Mouse (Mus musculus) heart, embryonic 11.5 days (tissue): ENCODE results near the gene Ccdc194. TPM values are rescaled to one million over a fixed set of nuclear protein-coding genes. Genes with fewer than 3 reads are reported as not detected.

Source experiments
- ATAC-seq: fragments of 200-750 bp; cut with Nextera tagmentation; replicated peaks from 2 replicates; pipeline ENCODE4 v1.8.0; 2017; ENCODE audit warnings: moderate library complexity; ENCODE audit not compliant: insufficient number of reproducible peaks, low FRiP score, low TSS enrichment
- H3K27ac ChIP-seq: fragments of 300-500 bp; sonication (generic); 2 replicates; pipeline ENCODE4 v1.5.1; 2014; ENCODE audit warnings: mild to moderate bottlenecking, low read depth, low read length
- H3K27me3 ChIP-seq: fragments of 300-500 bp; sonication (generic); 2 replicates; pipeline ENCODE4 v1.6.1; 2014; ENCODE audit warnings: mild to moderate bottlenecking, low read length, mixed read lengths; ENCODE audit not compliant: control insufficient read depth, insufficient read depth
- H3K36me3 ChIP-seq: fragments of 300-500 bp; sonication (generic); 2 replicates; pipeline ENCODE4 v1.6.1; 2014; ENCODE audit warnings: mild to moderate bottlenecking, low read length, moderate library complexity, mixed read lengths; ENCODE audit not compliant: control insufficient read depth, insufficient read depth
- H3K4me1 ChIP-seq: fragments of 300-500 bp; sonication (generic); 2 replicates; pipeline ENCODE4 v1.6.1; 2014; ENCODE audit warnings: low read length; ENCODE audit not compliant: control insufficient read depth, insufficient read depth
- H3K4me2 ChIP-seq: fragments of 300-500 bp; sonication (generic); 2 replicates; pipeline ENCODE4 v1.6.1; 2014; ENCODE audit warnings: mild to moderate bottlenecking, moderate library complexity
- H3K4me3 ChIP-seq: fragments of 300-500 bp; sonication (generic); 2 replicates; pipeline ENCODE4 v1.5.1; 2014; ENCODE audit warnings: low read depth, low read length
- H3K9ac ChIP-seq: fragments of 300-500 bp; sonication (generic); 2 replicates; pipeline ENCODE4 v1.6.1; 2014; ENCODE audit warnings: mild to moderate bottlenecking, low read depth, low read length, moderate library complexity
- H3K9me3 ChIP-seq: fragments of 300-500 bp; sonication (generic); replicated peaks from 2 replicates; pipeline ENCODE4 v1.6.1; 2016; ENCODE audit warnings: low read length; ENCODE audit not compliant: control insufficient read depth
- WGBS: fragments of 180-500 bp; shearing (Covaris S2); extraction: QIAGEN DNeasy Blood & Tissue Kit; methylation state at CpG from one replicate; pipeline ENCODE4 v1.1.7; 2014; ENCODE audit not compliant: insufficient replicate concordance; 5-methylcytosine and 5-hydroxymethylcytosine counted together
- polyA plus RNA-seq: library from polyadenylated mRNA; unstranded; fragments of >200 nt; fragmentation: Nextera tagmentation; extraction: Ambion mirVana; gene quantifications from 2 replicates; pipeline ENCODE4 v1.2.1, GENCODE M21; 2014

The Ccdc194 gene
- polyA plus RNA-seq, 1 experiment from 2014 or later, result 1.3 TPM

- Histone ChIP-seq H3K27me3 (peaks cover 4% of the 10 kb centered on the region; the same call in 1 of the 2 replicates), H3K4me2 (no peak overlapping the region), H3K27ac (no peak overlapping the region), H3K9me3 (no peaks in the 10 kb centered on the region), H3K36me3 (peaks cover 15% of the 10 kb centered on the region), H3K4me1 (peaks cover 15% of the 10 kb centered on the region), H3K9ac (no peak overlapping the region), H3K4me3 (no peak overlapping the region)
- WGBS, result 84% methylated on average over 8 of the region's 8 CpGs
- no peak for ATAC-seq
Measured at GRCm38 (mm10) chr8:71472601-71473386, 52.7 kb downstream of the Ccdc194 start.

GRCm38 (mm10) chr8:71471861-71472260 lies 53.6 kb downstream of the Ccdc194 start:
- H3K4me1 ChIP-seq, result peaks cover 14% of the 10 kb centered on the region
- no peak for ATAC-seq
- H3K27me3 ChIP-seq, result no peaks in the 10 kb centered on the region
- H3K4me2 ChIP-seq, result no peak overlapping the region
- no peak overlapping the region for H3K27ac ChIP-seq
- 93% methylated on average over 17 of the region's 17 CpGs for WGBS
- no peak overlapping the region for H3K9ac ChIP-seq
- H3K9me3 ChIP-seq, result no peaks in the 10 kb centered on the region
- no peak overlapping the region for H3K4me3 ChIP-seq
- peaks cover 15% of the 10 kb centered on the region for H3K36me3 ChIP-seq

GRCm38 (mm10) chr8:71470913-71471255 lies 54.6 kb downstream of the Ccdc194 start:
- Histone ChIP-seq H3K4me3 (no peak overlapping the region), H3K9ac (no peak overlapping the region), H3K4me1 (peaks cover 13% of the 10 kb centered on the region), H3K27me3 (no peaks in the 10 kb centered on the region), H3K36me3 (peaks cover 15% of the 10 kb centered on the region), H3K4me2 (no peak overlapping the region; the same call in 1 of the 2 replicates), H3K9me3 (no peaks in the 10 kb centered on the region), H3K27ac (no peak overlapping the region)
- no peak for ATAC-seq
- WGBS, result 80% methylated on average over 5 of the region's 5 CpGs

- Histone ChIP-seq H3K27me3 (no peaks in the 10 kb centered on the region), H3K27ac (no peak overlapping the region), H3K9me3 (no peaks in the 10 kb centered on the region), H3K4me1 (peaks cover 13% of the 10 kb centered on the region), H3K9ac (peak overlapping the region; percentile 76), H3K4me3 (peak overlapping the region; percentile 59), H3K36me3 (peaks cover 15% of the 10 kb centered on the region), H3K4me2 (peak overlapping the region; percentile 80)
- WGBS, result 86% methylated on average over 3 of the region's 3 CpGs
- no peak for ATAC-seq
Measured at GRCm38 (mm10) chr8:71470146-71470912, 55.2 kb downstream of the Ccdc194 start.

Other genes starting within 250 kb of the Ccdc194 start
- 73.3 and 80.7 TPM in 2 replicates for gene Use1, start 158.9 kb downstream of the Ccdc194 start, polyA plus RNA-seq
- 2.7 and 2.9 TPM in 2 replicates for gene Ocel1, start 154.4 kb downstream of the Ccdc194 start, polyA plus RNA-seq
- 45.7 and 47.2 TPM in 2 replicates for gene Nr2f6, start 143.8 kb downstream of the Ccdc194 start, polyA plus RNA-seq
- gene Ushbp1, start 129.9 kb downstream of the Ccdc194 start, polyA plus RNA-seq, result 3.0 and 4.3 TPM in 2 replicates
- 89.6 and 92.1 TPM in 2 replicates for gene Babam1, start 128.8 kb downstream of the Ccdc194 start, polyA plus RNA-seq
- gene Ankle1, start 119.7 kb downstream of the Ccdc194 start, polyA plus RNA-seq, result 21.2 and 23.0 TPM in 2 replicates
- gene Abhd8, start 62.1 kb downstream of the Ccdc194 start, polyA plus RNA-seq, result 17.0 and 20.4 TPM in 2 replicates
- gene Mrpl34, start 60.8 kb downstream of the Ccdc194 start, polyA plus RNA-seq, result 163 and 169 TPM in 2 replicates
- 95.9 and 102 TPM in 2 replicates for gene Dda1, start 56.5 kb downstream of the Ccdc194 start, polyA plus RNA-seq
- 0.90 and 1.4 TPM in 2 replicates for gene Ano8, start 39.7 kb downstream of the Ccdc194 start, polyA plus RNA-seq
- 4.8 and 5.3 TPM in 2 replicates for gene Gtpbp3, start 37.6 kb downstream of the Ccdc194 start, polyA plus RNA-seq
- gene Plvap, start 14.0 kb downstream of the Ccdc194 start, polyA plus RNA-seq, result 148 and 170 TPM in 2 replicates
- 4.2 and 17.4 TPM in 2 replicates for gene Bst2, start 11.7 kb upstream of the Ccdc194 start, polyA plus RNA-seq
- gene Mvb12a, start 17.2 kb upstream of the Ccdc194 start, polyA plus RNA-seq, result 59.7 and 63.3 TPM in 2 replicates
- gene Tmem221, start 33.2 kb upstream of the Ccdc194 start, polyA plus RNA-seq, result 0.21 and 0.35 TPM in 2 replicates
- gene Nxnl1, start 40.9 kb upstream of the Ccdc194 start, polyA plus RNA-seq, result not detected in 2 replicates
- gene Slc27a1, start 43.2 kb upstream of the Ccdc194 start, polyA plus RNA-seq, result 9.2 and 10.8 TPM in 2 replicates
- gene Pgls, start 66.5 kb upstream of the Ccdc194 start, polyA plus RNA-seq, result 184 and 194 TPM in 2 replicates
- 1.9 and 2.0 TPM in 2 replicates for gene Fam129c, start 71.9 kb upstream of the Ccdc194 start, polyA plus RNA-seq
- gene Colgalt1, start 85.3 kb upstream of the Ccdc194 start, polyA plus RNA-seq, result 47.8 and 55.6 TPM in 2 replicates
- 0.63 and 0.65 TPM in 2 replicates for gene Unc13a, start 146.0 kb upstream of the Ccdc194 start, polyA plus RNA-seq
- gene Jak3, start 150.6 kb upstream of the Ccdc194 start, polyA plus RNA-seq, result 4.9 and 5.3 TPM in 2 replicates
- 0.61 and 0.89 TPM in 2 replicates for gene Insl3, start 163.5 kb upstream of the Ccdc194 start, polyA plus RNA-seq
- gene B3gnt3, start 176.1 kb upstream of the Ccdc194 start, polyA plus RNA-seq, result 1.4 and 1.8 TPM in 2 replicates
- gene Fcho1, start 200.0 kb upstream of the Ccdc194 start, polyA plus RNA-seq, result 0.83 and 1.2 TPM in 2 replicates